8 mouse cellular contexts compared by ENCODE assay signal in the genomic region with DNA sequence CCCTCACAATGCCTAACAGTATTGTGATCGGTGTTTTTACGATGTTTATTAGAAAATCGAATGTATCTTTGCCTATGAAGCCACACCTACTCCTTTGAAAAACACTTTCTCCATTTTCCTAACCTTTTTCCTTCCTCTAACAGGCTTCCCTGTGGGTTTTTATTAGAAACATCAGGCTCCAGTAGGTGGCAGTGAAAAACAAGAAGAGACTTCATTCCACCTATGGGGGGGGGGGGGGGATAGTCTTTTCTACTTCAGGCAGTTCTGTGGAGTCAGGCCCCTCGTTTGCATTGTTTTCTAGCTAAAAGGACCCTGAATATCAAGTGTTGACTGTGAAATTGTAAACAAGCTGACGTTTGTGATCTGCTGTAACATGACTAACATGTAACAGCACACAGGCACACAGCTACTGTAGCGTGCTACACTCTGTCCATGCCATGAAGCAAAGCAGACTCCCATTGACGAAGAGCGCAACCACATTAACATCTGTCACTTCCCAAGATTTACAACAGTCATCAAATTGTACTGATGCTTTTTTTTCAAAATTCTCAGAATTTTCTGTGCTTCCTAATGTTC. TPM values are rescaled to one million over a fixed set of nuclear protein-coding genes. Genes with fewer than 3 reads are reported as not detected.
A peak's percentile ranks its signal among the peaks of the same experiment; 100 is the strongest.
DNase-seq lines count a peak whose midpoint lies in the region; ATAC-seq and TF ChIP-seq lines count a peak whose summit lies in the region.

No protein-coding gene starts in this region.

- H3K27ac ChIP-seq in lung, embryonic 14.5 days (ENCODE audit: low read depth) = no peak overlapping the region
- no peak overlapping the region for H3K27ac ChIP-seq in intestine, postnatal 0 days (ENCODE audit: low read depth, low read length)
- no peak overlapping the region for H3K27ac ChIP-seq in stomach, postnatal 0 days (replicated peaks)

- TF ChIP-seq EP300 in stomach, postnatal 0 days (optimal IDR thresholded peaks at IDR 0.05) = no peak

- no peak overlapping the region for H3K4me2 ChIP-seq in lung, embryonic 14.5 days
- no peak overlapping the region for H3K4me2 ChIP-seq in intestine, postnatal 0 days (replicated peaks; ENCODE audit: low read depth)
- H3K4me2 ChIP-seq in stomach, postnatal 0 days (replicated peaks; ENCODE audit: low read depth) = no peak overlapping the region

- no peaks in the 10 kb centered on the region for H3K9me3 ChIP-seq in lung, embryonic 14.5 days (ENCODE audit: low read depth, low read length)
- no peaks in the 10 kb centered on the region for H3K9me3 ChIP-seq in intestine, postnatal 0 days (ENCODE audit: control insufficient read depth)
- H3K9me3 ChIP-seq in stomach, postnatal 0 days (ENCODE audit: control insufficient read depth, low read length) = no peaks in the 10 kb centered on the region

- peak; percentile 69; the same call in 1 of the 2 replicates for ATAC-seq in lung, embryonic 14.5 days (ENCODE audit: insufficient read depth)
- ATAC-seq in intestine, postnatal 0 days = no peak
- peak; percentile 52; the same call in 1 of the 2 replicates for ATAC-seq in stomach, postnatal 0 days (ENCODE audit: low FRiP score, low TSS enrichment)

- peak; percentile 48 for TF ChIP-seq CTCF in lung, embryonic 14.5 days (IDR thresholded peaks at IDR 0.05; ENCODE audit: low read depth)
- no peak for TF ChIP-seq CTCF in lung, adult 2 months (IDR thresholded peaks at IDR 0.05; ENCODE audit: insufficient read depth, low read length)
- peak; percentile 61 for TF ChIP-seq CTCF in intestine, postnatal 0 days (IDR thresholded peaks at IDR 0.05; ENCODE audit: low read depth)
- TF ChIP-seq CTCF in stomach, postnatal 0 days (IDR thresholded peaks at IDR 0.05; ENCODE audit: low read depth) = peak; percentile 73

- H3K9ac ChIP-seq in lung, embryonic 14.5 days = no peak overlapping the region
- no peak overlapping the region for H3K9ac ChIP-seq in intestine, postnatal 0 days (ENCODE audit: low read depth, low read length)
- H3K9ac ChIP-seq in stomach, postnatal 0 days (ENCODE audit: low read length) = no peak overlapping the region

- 51% methylated on average over 8 of the region's 8 CpGs for WGBS in lung, embryonic 14.5 days
- WGBS in lung, adult 2 months = 52% methylated on average over 8 of the region's 8 CpGs
- WGBS in intestine, postnatal 0 days = 46% methylated on average over 8 of the region's 8 CpGs
- WGBS in stomach, postnatal 0 days = 53% methylated on average over 8 of the region's 8 CpGs

- H3K4me3 ChIP-seq in lung, embryonic 14.5 days (ENCODE audit: low read depth, low read length) = no peak overlapping the region
- no peak overlapping the region for H3K4me3 ChIP-seq in lung, adult 2 months (replicated peaks; ENCODE audit: extremely low read depth, low read depth, low read length)
- no peak overlapping the region for H3K4me3 ChIP-seq in intestine, postnatal 0 days (ENCODE audit: low read depth, low read length)
- H3K4me3 ChIP-seq in stomach, postnatal 0 days (ENCODE audit: low read depth, low read length) = no peak overlapping the region

- TF ChIP-seq POLR2A in lung, adult 2 months (IDR thresholded peaks at IDR 0.05; ENCODE audit: borderline replicate concordance, extremely low read depth, low read depth, low read length) = no peak

- peak; percentile 10 for DNase-seq in adrenal gland, adult 2 months
- no peak for DNase-seq in adrenal gland, postnatal 4 days (ENCODE audit: low spot score in 2 of 2)
- peak; percentile 68 for DNase-seq in lung, embryonic 14.5 days
- DNase-seq in lung, adult 2 months = no peak
- peak; percentile 20 for DNase-seq in stomach, postnatal 0 days (ENCODE audit: low spot score)
- DNase-seq in B cell, adult 2 months = no peak
- DNase-seq in spleen, adult 12 weeks (ENCODE audit: low spot score) = no peak

- peaks cover 19% of the 10 kb centered on the region for H3K36me3 ChIP-seq in lung, embryonic 14.5 days (ENCODE audit: insufficient read depth)
- H3K36me3 ChIP-seq in intestine, postnatal 0 days (ENCODE audit: control insufficient read depth, insufficient read depth) = peaks cover 14% of the 10 kb centered on the region
- peaks cover 7% of the 10 kb centered on the region for H3K36me3 ChIP-seq in stomach, postnatal 0 days (ENCODE audit: control insufficient read depth, insufficient read depth, low read length)

- H3K27me3 ChIP-seq in lung, embryonic 14.5 days (ENCODE audit: insufficient read depth, low read length) = no peaks in the 10 kb centered on the region
- no peaks in the 10 kb centered on the region for H3K27me3 ChIP-seq in intestine, postnatal 0 days (replicated peaks; ENCODE audit: control insufficient read depth, insufficient read depth, low read length)
- no peaks in the 10 kb centered on the region for H3K27me3 ChIP-seq in stomach, postnatal 0 days (ENCODE audit: control insufficient read depth, insufficient read depth, low read length)

- no peaks in the 10 kb centered on the region for H3K4me1 ChIP-seq in lung, embryonic 14.5 days (ENCODE audit: insufficient read depth)
- H3K4me1 ChIP-seq in lung, adult 2 months (ENCODE audit: control insufficient read depth, insufficient read depth, low read length) = no peaks in the 10 kb centered on the region
- no peaks in the 10 kb centered on the region for H3K4me1 ChIP-seq in intestine, postnatal 0 days (replicated peaks; ENCODE audit: control insufficient read depth, insufficient read depth, low read length)
- H3K4me1 ChIP-seq in stomach, postnatal 0 days (replicated peaks; ENCODE audit: control insufficient read depth, insufficient read depth) = no peaks in the 10 kb centered on the region

RNA-seq across cellular contexts. Expression of a gene that starts 41.5 kb away (rescaled TPM):
- total RNA-seq in adrenal gland, adult 2 months (2021) = 10 to 100 TPM; 40.0 to 57.3 TPM
- 34.4 and 40.2 TPM in 2 replicates for polyA plus RNA-seq in adrenal gland, adult 2 months (2012; rRNA removed)
- total RNA-seq in adrenal gland, postnatal 4 days (2021) = 10 to 100 TPM; 68.5 to 74.9 TPM
- polyA plus RNA-seq in lung, embryonic 14.5 days (2014; fragmentation: Nextera tagmentation; extraction: Ambion mirVana) = 108 and 113 TPM in 2 replicates
- 19.6 and 27.1 TPM in 2 replicates for polyA plus RNA-seq in lung, adult 2 months (2012; rRNA removed)
- 22.9 and 26.1 TPM in 2 replicates for polyA plus RNA-seq in intestine, postnatal 0 days (2015; fragmentation: Nextera tagmentation; extraction: Ambion mirVana)
- 48.6 and 50.2 TPM in 2 replicates for polyA plus RNA-seq in stomach, postnatal 0 days (2015; fragmentation: Nextera tagmentation; extraction: Ambion mirVana)

Comparison
In these comparisons a context has a peak if more than half of its experiments do, and no peak if none do; other contexts are left out.
1. DNase-seq: peak in adrenal gland, adult 2 months (single experiment), lung, embryonic 14.5 days (single experiment) and stomach, postnatal 0 days (single experiment); none in adrenal gland, postnatal 4 days (0 of 2), lung, adult 2 months (single experiment), B cell, adult 2 months (0 of 2) and spleen, adult 12 weeks (single experiment).